Mouse (Mus musculus) brain, embryonic 14.5 days (tissue): Measurements from ENCODE around the gene Pcgf6.
A peak's percentile ranks its signal among the peaks of the same experiment; 100 is the strongest.

Experiments
- CTCF ChIP-seq: fragments of 200-500 bp; IDR thresholded peaks from 2 replicates; pipeline ENCODE4 v1.5.1; 2012; ENCODE audit warnings: inconsistent platforms, mild to moderate bottlenecking, moderate library complexity, borderline replicate concordance; ENCODE audit not compliant: insufficient read depth, insufficient read length; ENCODE audit errors: extremely low read depth
- POLR2A ChIP-seq: fragments of 200-500 bp; IDR thresholded peaks from 2 replicates; pipeline ENCODE4 v1.6.1; 2012; ENCODE audit warnings: mild to moderate bottlenecking, inconsistent platforms, borderline replicate concordance; ENCODE audit not compliant: poor library complexity, insufficient read depth, insufficient read length, severe bottlenecking; ENCODE audit errors: extremely low read depth

GRCm38 (mm10) chr19:47017831-47018230, 32.9 kb downstream of the Pcgf6 start:
- TF ChIP-seq CTCF (0 out of 2 replicates have a peak, but pooled peaks have one; percentile 6), POLR2A (no peak)
